Mouse (Mus musculus) right cerebral cortex, postnatal 14 days (tissue): ENCODE data around the gene Grem2.

ENCODE experiments used
- DNase-seq: peaks from one replicate; pipeline ENCODE4 v3.0.0; 2022

The Grem2 gene

DNA sequence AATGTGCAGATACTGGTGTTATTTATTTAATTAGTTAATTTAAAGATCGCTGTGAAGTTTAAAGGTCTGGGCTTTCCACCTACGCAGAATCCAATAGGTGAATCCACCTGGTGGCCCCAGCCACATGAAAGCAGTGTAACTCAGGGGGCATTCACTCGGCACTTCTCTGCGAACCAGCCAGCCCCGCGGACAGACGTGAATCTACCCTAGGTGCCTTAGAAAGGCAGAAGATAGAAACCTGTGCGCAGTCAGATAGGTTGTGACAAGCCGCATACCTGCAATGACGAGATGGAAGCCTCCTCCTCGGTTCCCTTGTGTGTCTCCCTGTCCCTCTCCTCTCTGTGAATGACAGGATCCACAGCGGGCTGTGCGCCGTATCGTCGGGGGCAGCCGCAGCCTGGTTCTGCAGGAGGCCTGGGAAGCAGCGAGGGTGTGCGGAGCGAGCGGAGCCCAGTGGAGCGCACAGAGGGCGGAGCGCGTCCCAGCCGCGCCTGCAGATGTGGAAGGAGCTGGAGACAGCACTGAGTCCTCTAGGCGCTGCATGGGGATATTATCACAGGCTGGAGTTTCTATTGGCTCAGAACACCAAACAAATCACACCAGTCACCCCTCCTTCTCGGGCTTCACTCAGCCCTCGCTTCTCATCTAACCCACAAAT lies at the start of gene Grem2:
TSS of gene Grem2 (minus strand) at position 522 of the 658 bp plus-strand sequence.
- DNase-seq, result peak; percentile 55

DNA sequence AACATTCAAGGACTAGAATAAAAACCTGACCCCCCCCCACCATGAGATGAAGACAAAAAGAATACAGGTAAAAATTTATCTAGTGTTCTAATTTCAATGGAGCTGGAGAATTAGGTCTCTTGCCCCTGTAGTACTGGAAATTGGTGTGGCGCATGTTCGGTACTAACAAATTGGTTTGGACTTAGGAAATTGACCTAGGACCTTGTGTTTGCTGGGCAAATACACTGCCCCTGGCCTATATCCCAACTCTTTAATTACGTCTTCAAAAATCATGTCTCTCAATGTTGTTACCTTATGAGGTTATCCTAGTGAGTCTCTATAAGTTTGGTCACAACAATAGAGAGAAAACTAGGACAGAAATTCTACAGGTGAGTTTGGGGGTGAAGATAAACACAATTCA lies 38.2 kb upstream of the Grem2 start:
- no peak for DNase-seq

DNA sequence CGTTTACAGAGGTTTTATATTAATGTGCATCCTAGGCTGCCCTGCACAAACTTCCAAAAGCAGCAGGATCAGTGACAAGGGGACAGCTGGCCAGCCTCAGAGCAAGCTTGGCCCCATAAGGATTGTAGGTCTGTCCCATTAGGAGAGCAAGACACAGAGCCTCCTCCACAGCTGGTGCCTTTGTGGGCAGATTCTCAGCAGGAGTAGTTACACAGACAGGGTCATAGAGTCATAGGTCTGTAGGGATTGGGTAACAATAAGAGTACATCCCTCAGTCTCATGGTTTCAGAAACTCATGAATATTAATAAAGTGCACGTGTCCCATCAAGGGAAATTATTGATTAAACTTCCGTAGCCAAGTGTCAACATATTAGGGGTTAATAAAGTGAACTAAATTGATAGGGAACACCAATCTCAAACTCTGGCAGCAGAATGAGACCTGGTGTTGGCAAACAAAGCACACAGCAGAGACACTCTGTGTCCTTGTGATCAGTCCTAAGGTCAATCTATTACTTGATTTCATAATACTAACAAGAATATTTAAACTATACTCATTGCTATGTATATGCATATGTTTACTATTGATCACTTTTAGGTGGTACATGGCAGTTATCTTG lies 9.5 kb upstream of the Grem2 start:
- no peak for DNase-seq

DNA sequence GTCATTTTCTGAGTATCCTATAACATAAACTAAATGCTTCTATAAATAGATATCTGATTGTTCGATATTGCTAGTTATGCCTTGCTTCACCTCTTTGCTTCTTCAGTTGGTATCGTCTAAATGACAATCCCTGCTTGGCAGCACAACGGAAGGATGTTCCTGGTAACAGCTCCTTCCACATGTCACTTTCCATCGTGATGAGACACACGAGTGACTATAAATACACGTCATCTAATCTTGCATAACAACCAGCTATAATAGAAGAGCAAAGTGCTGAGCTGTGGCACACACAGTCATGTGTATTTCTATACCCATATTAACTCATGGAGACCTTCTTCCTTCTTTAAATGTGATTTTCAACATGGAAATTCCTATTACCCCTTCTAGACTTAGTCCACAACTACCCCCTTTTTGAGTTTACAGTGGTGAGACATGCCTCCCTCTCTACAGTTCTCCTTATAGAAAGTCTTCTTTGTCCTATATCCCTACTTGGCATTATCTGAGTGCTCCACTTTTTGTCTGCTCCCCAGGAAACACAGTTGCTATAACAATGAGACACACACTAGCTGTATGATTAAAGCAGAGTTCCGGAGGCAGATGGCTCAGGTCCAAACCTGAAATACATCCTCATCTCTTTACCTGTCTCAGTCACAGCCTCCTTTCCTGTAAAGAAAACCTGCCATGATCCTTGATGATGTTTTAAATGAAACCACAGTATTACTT lies 8.0 kb upstream of the Grem2 start:
- DNase-seq, result no peak

DNA sequence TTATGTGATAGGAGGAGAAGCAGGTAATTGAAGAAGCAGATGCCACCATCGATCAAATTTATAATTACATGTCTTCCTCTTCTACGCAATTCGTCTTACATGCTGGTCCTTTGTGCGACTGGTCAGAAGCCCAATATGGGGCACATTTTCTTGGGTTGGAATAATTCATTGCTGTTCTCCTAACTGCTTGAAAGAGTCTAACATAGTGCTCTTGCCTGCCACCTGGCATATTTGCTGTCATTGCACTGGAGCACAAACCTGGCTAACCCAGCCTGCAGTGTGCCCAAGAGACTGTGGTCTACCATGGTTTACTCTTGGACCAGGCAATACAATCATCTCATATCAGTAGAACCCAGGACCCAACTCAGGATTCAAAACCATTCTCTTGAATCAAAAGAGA lies 2.7 kb downstream of the Grem2 start:
- no peak for DNase-seq

DNA sequence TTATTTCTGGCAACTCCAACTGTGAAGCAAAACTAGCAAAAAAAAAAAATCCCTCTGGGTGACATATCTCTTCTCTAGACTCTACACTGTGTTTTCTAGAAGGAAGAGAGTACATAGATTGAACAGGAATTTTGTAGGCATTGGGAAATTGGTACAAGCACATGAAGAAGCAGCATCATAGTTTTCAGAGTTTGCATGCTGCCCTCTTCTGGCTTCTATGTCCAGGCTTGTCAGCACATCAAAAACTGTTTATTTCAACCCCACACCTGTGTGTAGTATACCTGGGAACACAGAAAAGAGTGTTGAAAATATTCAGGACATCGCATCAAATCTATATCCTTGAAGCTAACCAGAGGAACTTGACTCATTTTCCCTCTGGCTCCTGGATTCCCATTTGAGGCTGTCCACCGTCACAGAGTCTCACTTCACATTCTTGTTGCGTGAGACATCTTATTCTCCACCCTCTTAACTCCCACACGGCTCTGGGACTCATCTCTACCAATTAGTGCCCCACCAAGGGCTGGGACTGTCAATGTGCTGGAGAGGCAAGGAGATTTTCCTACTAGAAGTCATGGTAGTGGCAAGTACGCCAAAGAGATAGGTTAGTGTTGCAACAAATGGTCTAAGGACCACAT lies 3.3 kb downstream of the Grem2 start:
- no peak for DNase-seq

DNA sequence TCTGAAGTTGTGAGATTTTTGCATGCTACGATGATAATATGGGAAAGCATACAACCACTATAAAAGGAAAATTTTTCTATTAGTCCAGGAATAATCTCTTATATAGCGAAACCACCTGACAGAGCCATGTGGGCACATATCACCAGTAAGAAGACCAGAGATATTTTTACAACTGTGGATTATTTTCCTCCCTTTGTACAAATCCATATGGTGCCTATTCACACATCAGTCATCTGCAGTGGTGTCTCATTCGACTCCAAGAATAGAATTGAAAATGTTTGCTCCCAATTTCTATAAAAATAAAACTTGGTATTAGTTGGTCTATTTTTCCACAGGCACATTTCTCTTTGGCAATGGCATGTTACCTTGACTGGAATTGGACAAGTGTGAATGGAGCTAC lies 11.8 kb downstream of the Grem2 start:
- DNase-seq, result no peak

DNA sequence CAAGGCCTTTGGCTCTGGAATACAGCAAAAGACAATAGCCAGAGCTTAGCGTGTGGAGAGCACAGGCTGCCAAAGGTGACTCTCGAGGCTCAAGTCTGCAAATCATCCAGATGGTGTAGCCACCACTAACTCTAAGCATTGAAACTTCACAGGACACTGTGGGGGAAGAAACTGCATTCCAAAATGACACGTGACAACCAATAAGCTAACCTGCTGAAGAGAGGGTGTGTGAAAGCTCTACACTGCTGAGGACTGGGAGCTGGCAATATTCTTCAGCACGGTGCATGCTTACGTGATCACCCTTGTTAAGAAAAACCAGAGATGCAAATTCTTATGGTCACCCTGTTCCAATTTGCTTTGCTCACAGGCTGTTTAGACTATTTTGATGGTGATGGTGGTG lies 13.4 kb downstream of the Grem2 start:
- no peak for DNase-seq

DNA sequence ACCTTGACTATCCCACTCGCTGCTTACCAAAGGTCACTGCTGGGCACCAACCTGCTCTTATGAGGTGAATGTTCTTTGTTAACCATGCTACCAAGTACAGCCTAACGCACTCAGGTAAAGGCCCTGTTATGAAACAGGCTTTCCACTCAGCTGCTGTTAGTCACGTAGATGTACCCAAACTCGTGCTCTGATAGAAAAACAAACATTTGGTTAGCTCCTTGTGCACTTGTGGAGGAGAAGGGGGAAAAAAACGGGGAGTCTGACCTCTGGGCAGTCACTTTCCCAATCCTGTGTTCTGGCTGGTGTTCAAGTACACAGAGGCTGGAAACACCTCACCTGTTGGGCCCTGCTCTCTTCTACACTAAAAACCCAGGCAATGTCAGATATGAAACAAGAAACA lies 14.0 kb downstream of the Grem2 start:
- no peak for DNase-seq

DNA sequence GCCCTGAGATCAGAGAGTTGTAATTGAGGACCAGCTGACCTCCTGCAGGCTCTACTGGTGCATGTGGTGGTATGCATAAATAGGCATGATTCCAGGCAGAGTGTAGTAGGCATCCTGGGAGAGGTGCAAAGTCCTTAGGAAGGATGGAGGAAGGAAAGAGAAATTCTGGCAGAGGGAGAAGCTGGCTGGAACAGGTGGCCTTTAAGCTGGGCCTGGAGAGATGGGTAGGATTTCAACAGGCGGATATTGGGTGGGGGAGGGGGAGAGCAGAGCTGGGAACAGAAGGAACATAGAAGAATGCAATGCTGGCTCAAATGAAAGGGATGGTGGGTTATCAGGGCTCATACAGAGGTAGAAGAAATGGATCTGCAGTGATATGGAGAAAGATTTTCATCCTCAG lies 18.9 kb downstream of the Grem2 start:
- DNase-seq, result no peak

DNA sequence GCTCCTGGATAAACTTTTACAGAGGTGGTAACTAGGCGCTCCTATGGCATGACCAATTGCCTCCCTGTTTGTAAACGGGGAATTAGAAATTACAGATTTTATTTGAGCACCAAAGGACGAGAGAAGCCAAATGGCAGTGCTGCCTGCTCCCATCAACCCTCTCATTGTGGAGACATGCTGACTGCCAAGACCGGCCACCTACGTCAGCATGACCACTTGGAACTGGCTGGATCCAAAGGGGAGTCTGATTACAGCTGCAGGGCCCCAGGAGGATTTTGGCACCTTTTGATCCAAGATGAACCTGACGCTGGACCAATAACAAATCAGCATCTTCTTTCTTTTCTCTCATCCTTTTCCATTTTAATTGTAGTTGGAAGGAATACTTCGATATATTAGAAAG lies 29.1 kb downstream of the Grem2 start:
- no peak for DNase-seq

DNA sequence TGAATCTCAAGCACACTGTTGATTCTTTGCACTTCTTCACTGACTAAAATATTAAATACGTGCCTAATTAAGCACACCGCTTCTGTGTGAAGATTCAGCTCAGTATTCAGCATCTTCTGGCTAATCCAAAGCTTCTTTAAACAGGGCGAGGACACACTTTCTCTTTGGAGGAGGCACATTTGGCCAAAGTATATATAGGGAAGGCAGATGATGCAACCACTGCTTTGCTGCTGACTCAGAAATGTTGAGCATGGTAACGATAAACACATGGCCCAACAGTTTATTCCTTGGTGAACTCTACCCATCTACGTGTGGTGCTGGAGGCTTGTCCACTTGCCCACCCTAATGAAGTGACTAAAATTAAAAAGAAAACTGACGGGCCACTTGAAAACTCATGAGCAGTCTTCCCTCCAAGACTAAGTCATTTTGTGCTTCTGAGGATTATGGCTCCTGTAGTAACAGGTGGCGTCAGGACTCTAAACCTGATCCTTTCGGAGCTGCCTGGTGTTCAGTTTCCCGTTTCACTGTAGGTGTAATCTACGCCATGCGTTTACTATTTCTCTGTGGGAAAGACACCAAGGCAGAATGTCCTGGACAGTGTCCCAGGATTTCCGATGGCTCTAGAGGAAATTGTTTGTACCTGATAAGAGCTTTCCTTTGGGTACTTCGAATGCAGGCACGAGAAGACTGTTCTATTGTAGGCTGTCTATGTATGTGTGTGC lies 32.8 kb downstream of the Grem2 start:
- DNase-seq, result no peak

DNA sequence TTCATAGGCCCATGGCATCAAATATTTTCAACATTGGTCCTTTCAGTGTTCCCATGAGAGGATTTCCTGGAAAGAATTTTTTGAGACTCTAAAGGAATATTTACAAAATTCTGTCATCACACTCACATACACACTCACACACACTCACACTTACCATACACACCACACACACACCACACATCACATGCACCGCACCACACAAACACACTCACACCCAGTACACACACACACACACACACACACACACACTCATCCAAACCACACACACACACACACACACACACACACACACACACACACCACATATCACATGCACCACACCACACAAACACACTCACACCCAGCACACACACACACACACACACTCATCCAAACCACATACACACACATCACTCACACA lies 33.5 kb downstream of the Grem2 start:
- no peak for DNase-seq

DNA sequence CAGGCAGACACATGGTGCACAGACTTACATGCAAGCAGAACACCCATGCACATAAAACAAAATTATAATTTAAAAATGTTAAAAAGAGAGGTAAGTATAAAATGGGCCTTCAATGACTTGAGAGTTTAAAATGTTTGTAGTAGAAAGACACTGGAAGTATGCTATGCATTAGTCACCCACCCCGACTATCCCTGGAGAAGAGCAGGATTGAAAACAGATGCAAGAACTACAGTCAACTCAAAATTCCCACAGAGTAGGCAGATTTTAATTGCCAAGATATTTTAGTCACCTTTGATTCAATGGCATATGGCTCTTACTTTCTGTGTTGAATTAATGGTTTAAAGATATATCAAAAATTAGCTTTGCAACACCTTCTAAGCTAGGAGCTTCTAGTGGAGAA lies 39.1 kb downstream of the Grem2 start:
- no peak for DNase-seq

DNA sequence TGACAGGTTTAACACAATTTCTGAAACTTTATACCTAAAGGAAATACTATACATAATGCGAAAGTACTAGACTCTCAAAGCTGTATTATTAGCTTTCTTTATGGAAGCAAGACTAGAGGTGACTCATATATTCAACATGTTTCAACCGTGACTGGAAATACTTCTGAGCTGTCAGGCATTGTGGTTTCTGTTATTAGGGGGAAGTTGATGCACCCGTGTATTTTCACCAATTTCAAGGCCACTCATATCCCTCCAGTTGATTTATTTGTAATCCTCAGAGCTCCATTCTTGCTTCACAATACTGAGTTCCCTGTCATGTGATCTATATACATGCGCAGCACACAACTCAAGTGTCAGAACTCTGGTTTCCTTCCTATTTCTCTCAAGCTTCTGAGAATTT lies 46.4 kb downstream of the Grem2 start:
- no peak for DNase-seq

DNA sequence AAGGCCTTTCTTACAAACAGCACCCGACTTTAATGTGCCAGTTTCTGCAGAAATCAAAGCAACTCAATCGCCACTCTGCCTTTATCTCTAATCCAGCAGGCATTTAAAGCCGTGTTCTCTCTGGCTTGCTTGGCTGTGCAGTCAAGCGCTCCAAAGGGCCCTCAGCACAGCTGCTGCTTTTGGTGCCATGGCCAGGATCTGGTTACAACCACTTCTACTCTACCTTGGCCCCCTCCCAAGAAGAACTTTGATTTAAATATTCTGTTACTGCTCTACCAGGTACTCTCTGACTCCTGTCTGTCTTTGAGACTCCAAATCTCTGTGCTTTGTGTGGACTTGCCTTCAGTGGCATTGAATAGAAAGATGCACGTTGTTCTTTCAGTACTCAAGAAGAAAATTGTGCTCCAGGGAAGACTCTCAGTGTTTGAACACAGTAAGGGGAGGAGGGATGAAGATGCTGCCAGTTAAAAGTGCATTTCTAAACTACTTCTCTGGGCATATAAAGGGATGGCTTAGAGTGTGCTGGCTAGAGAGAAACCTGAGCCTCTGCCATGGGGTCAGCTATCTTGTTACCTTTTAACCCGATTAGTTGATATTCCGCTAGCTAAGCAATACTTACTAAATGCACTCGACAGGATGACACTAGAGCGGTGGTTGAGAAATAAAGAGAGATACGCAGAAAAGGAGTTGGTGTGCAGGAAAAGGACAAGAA lies 61.1 kb downstream of the Grem2 start:
- no peak for DNase-seq

DNA sequence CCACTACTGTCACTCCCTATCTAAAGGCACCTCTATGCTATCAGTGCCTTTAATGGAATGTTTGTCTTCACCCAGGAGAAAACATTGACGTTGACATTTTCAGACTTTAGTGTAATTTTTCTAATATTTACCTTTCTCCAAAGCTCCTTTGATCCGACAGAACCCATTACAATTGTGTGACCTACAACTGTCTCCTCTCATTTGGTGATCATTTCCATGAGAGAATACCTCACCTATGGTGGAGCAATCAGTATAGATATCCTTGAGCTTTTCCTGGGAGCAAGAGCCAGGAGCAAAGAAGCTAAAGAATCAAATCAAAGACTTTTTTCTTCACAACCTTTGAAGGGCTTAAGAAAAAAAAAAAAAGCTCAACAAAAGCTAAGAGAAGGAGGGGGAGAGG lies 65.4 kb downstream of the Grem2 start:
- no peak for DNase-seq

DNA sequence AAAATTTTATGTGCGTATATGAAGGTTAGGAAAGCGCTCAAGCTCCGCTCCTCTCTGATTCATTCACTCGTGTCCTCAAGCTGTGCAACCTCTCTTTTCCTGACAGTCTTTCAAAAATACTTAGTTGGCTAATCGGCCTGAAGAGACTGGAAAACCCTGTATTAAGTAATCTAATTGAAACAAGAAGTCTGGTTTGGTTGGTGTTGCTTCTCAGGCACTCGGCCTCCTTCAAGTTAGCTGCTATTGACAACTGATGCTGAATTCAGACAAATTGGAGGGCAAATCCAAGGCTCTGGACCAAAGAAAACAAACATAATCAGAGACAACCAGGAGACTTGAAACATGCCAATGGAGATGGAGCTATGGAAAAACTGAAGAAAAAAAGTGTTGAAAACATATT lies 76.8 kb downstream of the Grem2 start:
- DNase-seq, result no peak

DNA sequence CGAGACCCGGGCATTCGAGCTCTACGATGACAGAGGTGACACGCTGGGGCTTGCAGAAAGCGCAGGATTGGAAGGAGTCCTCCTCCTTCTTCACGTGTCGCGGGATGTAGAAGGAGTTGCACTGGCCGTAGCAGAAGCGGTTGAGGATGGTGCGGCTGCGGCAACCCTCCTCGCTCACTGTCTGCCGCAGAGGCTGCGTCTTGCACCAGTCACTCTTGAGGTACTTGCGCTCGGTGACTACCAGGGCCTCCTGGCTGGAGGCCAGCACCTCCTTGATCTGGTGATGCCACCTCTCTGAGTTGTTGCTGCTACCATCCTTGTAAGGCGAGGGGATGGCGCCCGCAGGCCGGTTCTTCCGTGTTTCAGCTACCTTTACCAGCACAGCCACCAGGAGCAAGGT lies 84.8 kb downstream of the Grem2 start:
- DNase-seq, result peak; percentile 9

DNA sequence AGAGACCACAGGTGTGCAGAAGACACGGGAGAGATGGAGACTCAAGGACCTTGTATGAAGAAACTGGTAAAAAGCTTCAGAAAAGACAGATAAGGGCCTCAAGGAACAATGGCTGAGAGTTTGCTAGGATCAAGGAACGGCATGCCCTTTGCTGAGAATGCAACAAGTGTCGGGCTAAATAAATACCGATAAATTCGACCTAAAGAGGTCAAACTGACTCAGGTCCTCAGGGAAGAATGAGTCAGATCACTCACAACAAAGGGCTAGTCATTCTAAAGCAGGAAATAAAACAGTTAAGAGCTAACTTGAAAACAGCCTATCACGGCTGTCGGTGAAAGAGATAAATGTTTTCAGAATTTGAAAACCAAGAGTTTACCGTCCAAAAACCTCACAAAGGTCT lies 95.1 kb downstream of the Grem2 start:
- no peak for DNase-seq

DNA sequence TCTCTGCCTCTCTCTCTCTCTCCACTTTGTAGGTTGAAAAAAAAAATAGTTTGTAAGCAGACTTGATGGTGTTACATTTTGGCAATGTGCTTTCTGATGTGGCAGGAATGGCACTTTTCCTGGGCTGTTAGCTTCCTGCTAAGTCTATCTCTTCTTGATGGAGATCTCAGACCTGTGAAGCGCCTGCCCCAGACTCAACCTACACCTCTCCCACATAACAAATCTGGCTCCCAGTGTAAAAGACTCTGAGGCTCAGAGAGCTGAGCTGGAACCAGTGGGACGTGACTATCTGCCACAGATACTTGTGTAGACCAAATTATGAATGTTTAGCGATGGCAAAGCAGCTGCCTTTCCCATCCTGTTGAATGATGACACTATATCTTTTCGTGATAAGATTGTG lies 109.8 kb downstream of the Grem2 start:
- DNase-seq, result no peak

DNA sequence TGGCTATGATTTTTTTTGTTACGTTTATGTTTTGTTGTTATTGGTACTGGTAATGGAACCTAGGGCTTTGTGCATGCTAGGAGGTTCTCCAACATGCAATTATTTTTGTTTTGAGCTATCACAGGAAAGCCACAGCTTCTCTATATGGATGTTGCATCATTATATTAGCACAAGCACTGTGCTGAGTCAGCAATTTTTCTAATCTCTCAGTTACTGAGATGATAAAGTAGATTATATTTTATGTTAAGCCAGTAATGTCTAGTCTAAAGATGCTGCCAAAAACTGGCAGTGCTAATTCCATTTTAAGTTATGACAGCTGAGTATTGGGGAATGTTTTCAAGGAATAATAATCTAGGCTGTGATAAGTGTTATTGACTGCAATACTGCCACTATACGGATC lies 133.0 kb downstream of the Grem2 start:
- DNase-seq, result no peak
